Mouse (Mus musculus) liver, adult (tissue): ENCODE results near the gene Pilra.
"Not testable (repeated sequence)": the region's sequence is repeated elsewhere in the genome, so short reads cannot be mapped to it uniquely, and the experiment has no call there.

Source experiments
- GATA4 ChIP-seq: IDR thresholded peaks from 2 replicates; pipeline ENCODE4 v1.6.1; 2014; ENCODE audit warnings: mild to moderate bottlenecking, low read length; ENCODE audit not compliant: insufficient replicate concordance

The Pilra gene

GRCm38 (mm10) chr5:137835966-137836520, at the start of gene Pilra:
Gene Pilra (minus strand): TSS chr5:137836281.
- not testable (repeated sequence) for TF ChIP-seq GATA4

DNA sequence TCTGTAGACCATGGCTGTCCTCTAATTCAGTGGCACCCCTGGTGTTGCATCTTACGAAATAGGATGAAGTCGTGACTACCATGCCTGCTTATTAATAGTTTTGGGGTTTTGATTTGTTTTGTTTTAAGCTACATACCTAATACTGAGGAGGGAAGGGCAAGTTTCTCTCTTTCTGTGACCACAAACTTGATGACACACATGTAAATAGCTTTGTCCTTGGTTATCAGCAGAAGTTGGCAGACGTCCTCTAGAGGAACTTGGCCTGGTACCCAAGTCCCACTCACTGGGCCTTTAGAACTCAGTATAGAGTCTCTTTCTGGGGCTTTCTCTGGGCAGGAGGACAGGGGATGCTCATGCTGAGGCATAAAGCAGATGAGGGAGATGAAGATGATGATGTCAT, 47.3 kb upstream of the Pilra start:
- TF ChIP-seq GATA4 = no peak

GRCm38 (mm10) chr5:137882922-137883321, 46.8 kb upstream of the Pilra start:
- no peak for TF ChIP-seq GATA4

DNA sequence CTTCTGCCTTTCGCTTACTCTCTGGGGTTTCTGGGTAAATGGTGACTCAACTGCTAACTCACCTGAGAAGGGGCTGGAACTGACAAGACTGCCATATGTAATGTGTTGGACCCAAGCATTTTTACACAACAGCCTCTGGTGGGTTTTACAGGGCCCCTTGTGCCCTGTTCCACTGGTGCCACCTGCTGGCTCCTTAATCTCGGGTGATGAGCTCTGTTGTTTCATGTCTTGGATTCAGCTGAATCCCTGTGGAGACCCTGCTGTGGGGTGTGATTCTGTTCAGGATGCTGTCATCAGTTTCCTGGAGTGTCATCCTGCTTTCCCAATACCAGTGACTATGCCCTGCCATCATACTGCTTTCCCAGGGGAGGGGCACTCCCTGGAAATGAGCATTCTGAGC, 41.8 kb upstream of the Pilra start:
- no peak for TF ChIP-seq GATA4

DNA sequence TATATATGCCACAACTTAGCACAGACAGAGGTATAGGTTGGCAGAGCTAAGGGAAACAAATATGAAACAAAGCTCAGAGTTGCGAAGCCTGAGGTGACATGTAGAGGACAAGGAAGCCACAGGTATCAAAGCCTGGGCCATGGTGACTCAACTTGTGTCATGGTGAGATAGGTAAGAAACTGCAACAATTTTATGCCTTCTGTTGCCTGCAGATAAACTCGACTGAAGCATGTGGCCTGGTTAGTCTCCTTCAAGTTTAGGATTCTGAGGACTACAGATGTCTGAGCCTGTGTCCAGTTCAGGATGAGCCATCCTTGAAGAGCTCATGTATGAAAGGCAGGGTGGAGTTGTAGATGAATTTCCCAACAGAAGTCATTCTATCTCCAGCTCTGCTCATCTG, 39.0 kb upstream of the Pilra start:
- TF ChIP-seq GATA4 = no peak

GRCm38 (mm10) chr5:137871644-137872380, 35.7 kb upstream of the Pilra start, which contains the start of gene Pilrb2:
Gene Pilrb2 (minus strand): TSS chr5:137871815.
- TF ChIP-seq GATA4 = not testable (repeated sequence)

- TF ChIP-seq GATA4 = not testable (repeated sequence)
Measured at GRCm38 (mm10) chr5:137857960-137858710, 22.1 kb upstream of the Pilra start, which contains the start of gene Pilrb1. Gene Pilrb1 (minus strand): TSS chr5:137858106.

- no peak for TF ChIP-seq GATA4
Measured at GRCm38 (mm10) chr5:137836611-137837010, 530 bp upstream of the Pilra start.

DNA sequence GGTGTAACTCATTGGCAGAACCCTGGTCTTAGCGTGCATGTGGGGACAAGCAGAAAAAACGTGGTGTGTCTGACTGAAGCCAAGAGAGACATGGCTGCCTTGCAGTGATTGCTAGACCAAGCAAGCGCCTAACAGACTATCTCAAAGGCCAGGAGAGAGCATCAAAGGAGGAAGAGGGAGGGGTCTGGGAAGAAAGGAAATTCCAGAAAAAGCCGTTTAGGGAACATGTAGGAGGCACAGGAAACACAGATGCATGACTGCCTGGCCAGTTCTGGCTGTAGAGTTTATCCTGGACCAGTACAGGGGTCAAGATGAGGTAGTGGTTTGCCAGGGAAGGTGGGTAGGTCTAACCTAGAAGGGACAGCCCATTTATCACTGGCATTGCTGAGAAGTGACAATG, 2.6 kb downstream of the Pilra start:
- peak; percentile 37; the same call in 1 of the 2 replicates for TF ChIP-seq GATA4

- no peak for TF ChIP-seq GATA4
Measured at GRCm38 (mm10) chr5:137831506-137831905, 4.6 kb downstream of the Pilra start.

DNA sequence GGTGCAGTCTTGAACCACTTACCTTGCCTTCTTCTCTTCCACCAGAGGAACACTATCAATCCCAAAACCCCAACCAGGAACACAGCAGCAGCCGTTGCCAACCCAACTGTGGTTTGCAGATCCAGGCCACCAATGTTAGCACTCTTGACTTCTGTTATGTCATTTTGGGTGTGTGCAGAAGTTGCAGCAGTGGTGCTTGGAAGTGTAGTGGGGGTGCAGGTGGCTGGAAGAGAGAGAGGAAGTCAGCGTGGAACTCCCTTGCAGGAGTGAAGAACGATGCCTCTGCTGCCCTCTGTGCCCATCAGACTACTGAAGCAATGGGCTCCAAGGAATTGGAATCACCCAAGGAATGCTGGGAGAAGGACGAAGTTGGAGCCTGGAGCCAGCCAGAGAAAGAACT, 5.0 kb downstream of the Pilra start:
- TF ChIP-seq GATA4 = no peak

DNA sequence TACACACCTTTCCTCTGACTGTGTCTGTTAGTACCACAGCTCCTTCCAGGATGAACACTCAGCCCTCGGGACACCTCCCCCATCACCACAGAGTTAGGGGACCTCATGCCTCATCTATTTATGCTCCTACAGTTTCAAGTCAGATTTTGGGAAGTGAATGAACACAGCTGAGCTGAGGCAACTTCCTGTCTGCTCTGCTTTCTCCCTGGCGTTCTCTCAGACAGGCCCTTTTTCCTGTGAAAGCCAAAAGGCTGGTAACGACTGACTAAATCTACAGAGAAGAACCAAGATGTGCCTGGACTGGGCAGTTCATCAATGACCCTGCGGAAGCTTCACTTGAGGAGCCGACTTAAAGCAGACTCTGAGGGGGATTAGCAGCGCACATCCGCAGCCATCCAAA, 5.8 kb downstream of the Pilra start:
- no peak for TF ChIP-seq GATA4

DNA sequence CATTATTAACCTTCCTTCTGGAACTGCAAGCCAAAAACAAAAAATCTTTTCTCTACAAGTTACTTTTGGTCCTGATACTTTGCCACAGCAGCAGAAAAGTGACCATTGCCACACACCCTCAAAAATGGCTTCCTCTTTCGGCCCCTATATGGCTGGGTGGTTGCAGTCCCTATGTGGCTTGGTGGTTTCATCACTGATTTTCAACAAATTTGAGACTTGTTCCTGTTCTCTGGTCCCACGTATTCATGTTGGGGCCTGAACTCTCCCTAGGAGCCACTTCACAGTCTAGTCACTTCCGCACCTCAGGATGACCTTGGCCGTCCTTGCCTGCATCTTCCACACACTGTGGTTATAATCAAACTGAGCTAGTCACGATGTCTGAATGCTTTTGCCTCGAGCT, 7.4 kb downstream of the Pilra start:
- no peak for TF ChIP-seq GATA4

DNA sequence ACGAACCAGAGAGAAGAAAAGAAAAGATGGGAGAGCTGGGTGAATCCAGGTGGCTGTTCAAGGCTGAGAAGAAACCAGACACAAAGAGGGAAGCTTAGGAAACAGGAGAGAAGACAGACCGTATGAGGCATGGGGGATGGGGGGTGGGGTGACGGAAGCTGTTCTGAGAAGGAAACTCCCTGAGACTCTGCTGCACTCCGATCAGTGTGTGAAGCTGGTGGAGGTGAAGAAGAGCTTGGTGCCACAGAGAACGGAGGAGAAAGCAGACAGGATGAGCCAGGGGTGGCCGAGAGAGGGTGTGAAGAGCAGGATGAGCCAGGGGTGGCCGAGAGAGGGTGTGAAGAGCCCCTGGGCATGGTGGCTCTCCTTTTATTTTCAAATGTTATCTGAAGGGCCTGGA, 9.7 kb downstream of the Pilra start:
- no peak for TF ChIP-seq GATA4

- no peak for TF ChIP-seq GATA4
Measured at GRCm38 (mm10) chr5:137825971-137826370, 10.1 kb downstream of the Pilra start.

- TF ChIP-seq GATA4 = no peak
Measured at GRCm38 (mm10) chr5:137825030-137825429, 11.1 kb downstream of the Pilra start.
